Mouse (Mus musculus): ENCODE data around the gene Ppm1h. TPM values are rescaled to one million over a fixed set of nuclear protein-coding genes. Genes with fewer than 3 reads are reported as not detected.

Gene Ppm1h
- total and polyA plus RNA-seq, 2 experiments from 2014 or later = 50.3 to 60.2 TPM

DNA sequence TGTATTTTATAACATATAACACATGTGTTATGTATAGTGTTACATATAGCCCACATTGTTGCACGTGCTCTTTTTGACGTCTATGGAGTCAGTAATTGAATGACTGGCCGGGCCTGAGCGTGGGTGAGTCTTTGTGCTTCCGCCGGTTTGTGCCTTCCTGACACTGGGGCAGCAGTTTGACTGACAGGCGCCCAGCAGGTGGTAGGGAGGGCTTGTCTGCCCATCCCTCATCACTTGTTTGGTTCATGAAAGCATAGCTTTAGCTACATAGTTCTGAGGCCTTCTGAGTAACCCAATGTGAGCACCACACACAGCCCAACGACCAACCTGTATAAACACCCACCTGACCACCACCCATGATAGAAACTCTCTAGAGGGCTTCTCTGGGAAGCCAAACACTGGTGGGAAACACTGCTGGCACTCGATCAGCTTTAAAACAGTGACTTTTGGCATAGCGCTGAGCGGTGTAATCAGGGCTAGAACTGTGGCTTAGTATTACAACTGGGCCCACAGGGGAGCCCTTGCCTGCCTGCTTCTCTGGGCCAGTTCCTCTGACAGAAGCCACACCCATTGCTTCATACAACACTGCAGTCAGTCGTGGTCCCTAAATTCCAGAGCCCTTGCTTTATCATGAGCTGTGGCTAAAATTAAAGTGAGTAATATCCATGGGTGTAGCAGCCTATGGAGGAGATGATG, 149.3 kb downstream of the Ppm1h start:
- Histone ChIP-seq H3K36me3 (ENCODE audit: insufficient read depth, low read length) (no peaks in the 10 kb centered on the region), H3K27me3 (ENCODE audit: insufficient read depth, low read length) (no peaks in the 10 kb centered on the region), H3K4me3 (ENCODE audit: low read length) (no peak overlapping the region), H3K9me3 (ENCODE audit: low read length) (no peaks in the 10 kb centered on the region), H3K4me2 (ENCODE audit: low read depth, low read length) (no peak overlapping the region), H3K9ac (replicated peaks; ENCODE audit: low read length) (no peak overlapping the region), H3K4me1 (ENCODE audit: insufficient read depth, low read length) (no peaks in the 10 kb centered on the region), H3K27ac (no peak overlapping the region)
- 0 out of 2 replicates have a peak, but pooled peaks have one; percentile 11 for ATAC-seq
- DNase-seq (ENCODE audit: low spot score) = no peak
- WGBS = 38% methylated on average over 12 of the region's 12 CpGs
- TF ChIP-seq CTCF (IDR thresholded peaks at IDR 0.05; ENCODE audit: low read depth) = no peak

DNA sequence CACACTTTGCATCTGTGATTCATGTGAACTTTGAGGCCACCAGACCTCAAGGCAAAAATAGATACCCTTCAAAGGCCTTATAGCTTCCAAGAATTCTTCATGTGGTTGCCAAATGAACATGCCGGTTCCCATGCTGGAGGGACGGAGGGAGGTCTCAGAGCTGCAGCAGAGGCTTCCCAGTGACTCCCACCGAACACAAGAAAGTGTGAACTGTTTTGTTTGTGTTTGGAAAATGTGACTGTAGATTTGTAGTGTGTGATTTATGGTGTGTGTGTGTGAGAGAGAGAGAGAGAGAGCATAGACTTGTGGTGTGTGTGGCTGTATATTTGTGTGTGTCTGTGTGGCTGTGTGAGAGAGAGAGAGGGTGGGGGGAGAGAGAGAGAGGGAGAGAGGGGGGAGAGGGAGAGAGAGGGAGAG, 151.2 kb downstream of the Ppm1h start:
- Histone ChIP-seq H3K4me2 (ENCODE audit: low read depth, low read length) (no peak overlapping the region), H3K4me1 (ENCODE audit: insufficient read depth, low read length) (no peaks in the 10 kb centered on the region), H3K9me3 (ENCODE audit: low read length) (no peaks in the 10 kb centered on the region), H3K36me3 (ENCODE audit: insufficient read depth, low read length) (no peaks in the 10 kb centered on the region), H3K9ac (replicated peaks; ENCODE audit: low read length) (no peak overlapping the region), H3K27ac (no peak overlapping the region), H3K4me3 (ENCODE audit: low read length) (no peak overlapping the region), H3K27me3 (ENCODE audit: insufficient read depth, low read length) (no peaks in the 10 kb centered on the region)
- 45% methylated on average over 3 of the region's 3 CpGs for WGBS
- no peak for DNase-seq (ENCODE audit: low spot score)
- no peak for TF ChIP-seq CTCF (IDR thresholded peaks at IDR 0.05; ENCODE audit: low read depth)
- ATAC-seq = no peak

DNA sequence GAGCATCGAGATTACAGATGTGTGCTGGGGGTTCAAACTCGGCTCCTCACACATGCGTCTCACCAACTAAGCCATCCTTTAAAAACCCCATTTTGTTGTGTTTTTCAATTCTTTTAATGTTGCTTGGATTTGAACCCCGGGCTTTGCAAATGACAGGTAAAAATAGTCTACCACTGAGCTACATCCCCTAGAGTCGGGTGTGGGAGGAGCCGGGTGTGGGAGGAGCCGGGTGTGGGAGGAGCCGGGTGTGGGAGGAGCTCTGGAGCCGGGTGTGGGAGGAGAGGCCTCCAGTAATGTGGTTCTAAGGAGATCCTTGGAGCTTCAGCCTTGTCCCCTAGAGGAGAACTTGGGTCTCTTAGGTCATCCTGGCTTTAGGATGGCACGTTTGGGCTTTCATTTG, 152.1 kb downstream of the Ppm1h start:
- no peak for ATAC-seq
- no peaks in the 10 kb centered on the region for H3K4me1 ChIP-seq (ENCODE audit: insufficient read depth, low read length)
- H3K4me2 ChIP-seq (ENCODE audit: low read depth, low read length) = no peak overlapping the region
- no peak overlapping the region for H3K27ac ChIP-seq
- H3K9ac ChIP-seq (replicated peaks; ENCODE audit: low read length) = no peak overlapping the region
- H3K4me3 ChIP-seq (ENCODE audit: low read length) = no peak overlapping the region
- H3K36me3 ChIP-seq (ENCODE audit: insufficient read depth, low read length) = no peaks in the 10 kb centered on the region
- H3K27me3 ChIP-seq (ENCODE audit: insufficient read depth, low read length) = no peaks in the 10 kb centered on the region
- TF ChIP-seq CTCF (IDR thresholded peaks at IDR 0.05; ENCODE audit: low read depth) = no peak
- 91% methylated on average over 10 of the region's 10 CpGs for WGBS
- no peak for DNase-seq (ENCODE audit: low spot score)
- H3K9me3 ChIP-seq (ENCODE audit: low read length) = no peaks in the 10 kb centered on the region

DNA sequence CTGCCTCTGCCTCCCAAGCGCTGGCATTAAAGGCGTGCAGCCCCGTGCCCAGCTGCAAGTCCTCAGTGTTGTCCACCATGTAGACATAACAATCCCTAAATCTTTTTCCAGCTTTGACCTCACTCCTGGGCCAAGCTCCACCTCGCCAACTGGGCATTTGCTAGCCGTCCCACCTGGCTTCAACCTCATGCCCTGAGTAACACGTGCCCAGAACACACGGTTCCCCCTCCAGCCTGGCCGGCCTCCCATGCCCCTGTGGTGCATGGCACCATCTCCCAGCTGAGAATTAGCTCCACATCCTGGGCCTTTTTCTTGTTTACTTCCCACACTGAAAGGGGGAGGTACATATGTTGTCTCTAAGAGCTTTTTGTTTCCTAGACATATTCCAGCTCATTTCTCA, 163.5 kb downstream of the Ppm1h start:
- 0 out of 2 replicates have a peak, but pooled peaks cover 2% of the 10 kb centered on the region for H3K9me3 ChIP-seq (ENCODE audit: low read length)
- peak; percentile 56; the same call in 1 of the 2 replicates for ATAC-seq
- no peaks in the 10 kb centered on the region for H3K36me3 ChIP-seq (ENCODE audit: insufficient read depth, low read length)
- H3K4me3 ChIP-seq (ENCODE audit: low read length) = no peak overlapping the region
- WGBS = 78% methylated on average over 8 of the region's 8 CpGs
- no peak for TF ChIP-seq CTCF (IDR thresholded peaks at IDR 0.05; ENCODE audit: low read depth)
- H3K9ac ChIP-seq (replicated peaks; ENCODE audit: low read length) = no peak overlapping the region
- H3K27me3 ChIP-seq (ENCODE audit: insufficient read depth, low read length) = no peaks in the 10 kb centered on the region
- H3K4me1 ChIP-seq (ENCODE audit: insufficient read depth, low read length) = 0 out of 2 replicates have a peak, but pooled peaks cover 4% of the 10 kb centered on the region
- H3K4me2 ChIP-seq (ENCODE audit: low read depth, low read length) = no peak overlapping the region
- DNase-seq (ENCODE audit: low spot score) = peak; percentile 27
- H3K27ac ChIP-seq = no peak overlapping the region

DNA sequence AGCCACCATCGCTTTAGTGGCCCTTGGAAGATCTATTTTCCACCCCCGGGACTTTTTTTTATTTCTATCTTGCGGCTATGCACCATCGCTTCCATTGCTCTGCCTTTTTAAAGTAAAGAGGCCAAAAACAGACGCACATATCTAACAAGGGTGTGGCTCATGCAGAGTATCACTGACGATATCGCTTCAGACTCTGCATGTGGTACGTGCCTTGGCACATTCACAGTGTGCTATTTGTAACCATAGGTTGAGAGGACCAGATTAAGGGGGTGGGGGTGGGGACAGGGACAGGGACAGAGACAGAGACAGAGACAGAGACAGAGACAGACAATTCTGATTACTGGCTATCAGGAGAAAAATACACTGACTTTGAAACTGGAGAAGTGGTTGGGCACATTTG, 164.4 kb downstream of the Ppm1h start:
- H3K9me3 ChIP-seq (ENCODE audit: low read length) = 0 out of 2 replicates have a peak, but pooled peaks cover 2% of the 10 kb centered on the region
- ATAC-seq (no peak), DNase-seq (ENCODE audit: low spot score) (no peak)
- no peaks in the 10 kb centered on the region for H3K36me3 ChIP-seq (ENCODE audit: insufficient read depth, low read length)
- no peak overlapping the region for H3K4me2 ChIP-seq (ENCODE audit: low read depth, low read length)
- no peak overlapping the region for H3K9ac ChIP-seq (replicated peaks; ENCODE audit: low read length)
- no peak overlapping the region for H3K27ac ChIP-seq
- 89% methylated on average over 8 of the region's 8 CpGs for WGBS
- H3K27me3 ChIP-seq (ENCODE audit: insufficient read depth, low read length) = no peaks in the 10 kb centered on the region
- H3K4me1 ChIP-seq (ENCODE audit: insufficient read depth, low read length) = 0 out of 2 replicates have a peak, but pooled peaks cover 4% of the 10 kb centered on the region
- no peak for TF ChIP-seq CTCF (IDR thresholded peaks at IDR 0.05; ENCODE audit: low read depth)
- no peak overlapping the region for H3K4me3 ChIP-seq (ENCODE audit: low read length)

DNA sequence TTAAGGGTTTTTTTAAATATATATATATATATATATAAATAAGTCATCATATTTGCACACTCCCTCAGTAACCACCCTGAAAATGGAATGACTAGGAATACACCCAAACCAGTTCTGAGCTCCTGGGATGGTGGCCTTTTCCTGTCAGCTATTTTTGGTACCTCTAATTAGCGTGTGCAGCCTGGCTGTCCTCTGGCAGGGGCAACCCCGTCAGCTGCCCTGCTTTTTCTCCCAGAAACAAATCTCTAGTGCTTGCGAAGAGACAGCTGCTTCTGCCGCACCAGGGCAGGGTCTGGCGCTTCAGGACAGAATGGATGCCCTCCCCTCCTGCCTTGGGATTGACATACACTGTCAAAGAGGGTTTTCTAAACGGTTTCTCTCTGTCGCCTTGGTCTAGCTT, 166.9 kb downstream of the Ppm1h start:
- Histone ChIP-seq H3K4me3 (ENCODE audit: low read length) (no peak overlapping the region), H3K9ac (replicated peaks; ENCODE audit: low read length) (no peak overlapping the region), H3K27ac (peak overlapping the region; percentile 41), H3K36me3 (ENCODE audit: insufficient read depth, low read length) (no peaks in the 10 kb centered on the region), H3K27me3 (ENCODE audit: insufficient read depth, low read length) (no peaks in the 10 kb centered on the region), H3K4me1 (ENCODE audit: insufficient read depth, low read length) (0 out of 2 replicates have a peak, but pooled peaks cover 4% of the 10 kb centered on the region), H3K4me2 (ENCODE audit: low read depth, low read length) (no peak overlapping the region), H3K9me3 (ENCODE audit: low read length) (0 out of 2 replicates have a peak, but pooled peaks cover 2% of the 10 kb centered on the region)
- 24% methylated on average over 7 of the region's 7 CpGs for WGBS
- TF ChIP-seq CTCF (IDR thresholded peaks at IDR 0.05; ENCODE audit: low read depth) = no peak
- ATAC-seq (peak; percentile 69), DNase-seq (ENCODE audit: low spot score) (peak; percentile 68)

DNA sequence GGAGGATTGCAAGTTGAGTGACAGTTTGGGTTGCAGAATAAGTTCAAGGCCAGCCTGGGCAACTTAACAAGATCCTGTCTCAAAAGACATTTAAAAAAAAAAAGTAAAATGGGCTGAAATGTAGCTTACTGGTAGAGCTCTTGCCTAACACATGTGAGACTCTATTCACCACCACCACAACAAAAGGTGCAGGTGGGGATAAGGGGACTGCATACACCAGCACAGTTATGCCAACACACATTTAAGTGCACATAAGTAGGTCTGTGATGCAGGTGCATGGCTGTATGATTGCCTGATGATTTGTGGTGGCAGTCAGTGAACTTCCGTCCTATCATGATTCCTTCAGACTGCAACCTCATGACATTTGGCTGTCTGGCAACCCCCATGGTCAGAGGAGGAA, 167.9 kb downstream of the Ppm1h start:
- Histone ChIP-seq H3K27me3 (ENCODE audit: insufficient read depth, low read length) (no peaks in the 10 kb centered on the region), H3K9ac (replicated peaks; ENCODE audit: low read length) (no peak overlapping the region), H3K4me1 (ENCODE audit: insufficient read depth, low read length) (0 out of 2 replicates have a peak, but pooled peaks cover 4% of the 10 kb centered on the region), H3K9me3 (ENCODE audit: low read length) (no peaks in the 10 kb centered on the region), H3K4me3 (ENCODE audit: low read length) (no peak overlapping the region), H3K36me3 (ENCODE audit: insufficient read depth, low read length) (no peaks in the 10 kb centered on the region), H3K4me2 (ENCODE audit: low read depth, low read length) (no peak overlapping the region), H3K27ac (no peak overlapping the region)
- DNase-seq (ENCODE audit: low spot score) = no peak
- ATAC-seq = no peak
- no peak for TF ChIP-seq CTCF (IDR thresholded peaks at IDR 0.05; ENCODE audit: low read depth)
- 97% methylated on average over 1 of the region's 1 CpGs for WGBS

All from hindbrain, postnatal 0 days (tissue).